ENCODE assay signal across 1 mouse cellular context in the genomic region with DNA sequence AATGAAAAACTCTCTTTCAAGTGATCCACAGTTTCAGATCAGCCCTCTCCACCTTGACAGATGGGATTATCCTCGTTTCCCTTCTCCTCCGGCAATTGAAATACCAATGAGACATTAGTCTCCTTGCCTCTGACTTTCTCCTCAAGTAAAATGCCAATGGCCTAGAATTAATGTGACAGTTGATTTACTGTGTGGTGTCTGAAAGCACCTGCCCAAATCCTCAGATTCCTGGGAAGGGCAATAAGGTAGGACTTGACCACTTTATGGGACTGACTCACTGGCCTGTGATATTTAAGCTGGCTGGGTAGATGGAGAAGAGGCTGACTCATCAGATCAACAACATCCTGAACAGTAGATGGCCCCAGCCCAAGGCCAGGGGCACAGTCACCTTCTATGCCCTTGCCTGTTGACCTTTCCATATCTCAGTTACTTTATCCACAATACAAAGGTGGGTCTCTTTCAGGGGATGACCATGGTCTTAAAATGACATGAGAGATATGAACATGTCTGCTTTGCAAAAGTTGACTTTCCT.
TF ChIP-seq lines count a peak whose summit lies in the region.

No protein-coding gene starts in this region.

TF ChIP-seq in C2C12, 6 proteins besides CTCF, POLR2A, EP300 and RAD21:
- TF ChIP-seq MYOG (IDR thresholded peaks at IDR 0.05; ENCODE audit: control insufficient read depth, extremely low read depth, insufficient read length) (no peak), CEBPB (IDR thresholded peaks at IDR 0.05; ENCODE audit: low read depth) (no peak), FOSL1 (IDR thresholded peaks at IDR 0.05; ENCODE audit: insufficient read depth, low read length, poor library complexity, severe bottlenecking) (peak; percentile 88), MAX (IDR thresholded peaks at IDR 0.05) (peak; percentile 20), MYOD1 (IDR thresholded peaks at IDR 0.05; ENCODE audit: control insufficient read depth, insufficient read length, low read depth) (peak; percentile 98)
